Mouse (Mus musculus): ENCODE results near the gene Rps6kb2. TPM values are rescaled to one million over a fixed set of nuclear protein-coding genes. Genes with fewer than 3 reads are reported as not detected.

The Rps6kb2 gene
- total RNA-seq, 2 experiments from 2014 or later = 28.5 to 31.3 TPM

GRCm38 (mm10) chr19:4163543-4163887 is 361 bp upstream of the Rps6kb2 start:
- intact Hi-C loops (cut with DNase I; ENCODE audit: low total_unique reads) = no loop called here

GRCm38 (mm10) chr19:4159049-4159448 is 4.1 kb downstream of the Rps6kb2 start:
- intact Hi-C loops (cut with DNase I; ENCODE audit: low total_unique reads) = no loop called here
- DNase-seq = no peak

More at GRCm38 (mm10) chr19:4163543-4163887, 361 bp upstream of the Rps6kb2 start:
- no peak for DNase-seq

- intact Hi-C loops (cut with DNase I; ENCODE audit: low total_unique reads) = no loop called here
- DNase-seq = no peak
These were observed 6.4 kb downstream of the Rps6kb2 start for GRCm38 (mm10) chr19:4156771-4157170.

GRCm38 (mm10) chr19:4156073-4156579 is 7.0 kb downstream of the Rps6kb2 start:
- intact Hi-C loops (cut with DNase I; ENCODE audit: low total_unique reads) = no loop called here
- no peak for DNase-seq

- no peak for DNase-seq
- intact Hi-C loops (cut with DNase I; ENCODE audit: low total_unique reads) = no loop called here
These were observed 7.7 kb downstream of the Rps6kb2 start for GRCm38 (mm10) chr19:4155223-4156072.

- DNase-seq = no peak
- intact Hi-C loops (cut with DNase I; ENCODE audit: low total_unique reads) = no loop called here
These were observed 8.5 kb downstream of the Rps6kb2 start for GRCm38 (mm10) chr19:4154437-4155222.

- intact Hi-C loops (cut with DNase I; ENCODE audit: low total_unique reads) = no loop called here
- DNase-seq = no peak
These were observed 9.9 kb downstream of the Rps6kb2 start, which contains the start of gene Ptprcap for GRCm38 (mm10) chr19:4153232-4153654. TSS of gene Ptprcap (plus strand) at chr19:4153604.

GRCm38 (mm10) chr19:4152445-4153231 is 10.5 kb downstream of the Rps6kb2 start:
- intact Hi-C loops (cut with DNase I; ENCODE audit: low total_unique reads) = no loop called here
- DNase-seq = no peak

GRCm38 (mm10) chr19:4151898-4152297 is 11.3 kb downstream of the Rps6kb2 start:
- intact Hi-C loops (cut with DNase I; ENCODE audit: low total_unique reads) = no loop called here
- no peak for DNase-seq

- intact Hi-C loops (cut with DNase I; ENCODE audit: low total_unique reads) = no loop called here
- no peak for DNase-seq
These were observed 11.7 kb downstream of the Rps6kb2 start for GRCm38 (mm10) chr19:4151488-4151860.

GRCm38 (mm10) chr19:4150567-4151487 is 12.3 kb downstream of the Rps6kb2 start:
- intact Hi-C loops (cut with DNase I; ENCODE audit: low total_unique reads) = no loop called here
- DNase-seq = no peak

- DNase-seq = no peak
- intact Hi-C loops (cut with DNase I; ENCODE audit: low total_unique reads) = no loop called here
These were observed 13.2 kb downstream of the Rps6kb2 start for GRCm38 (mm10) chr19:4149764-4150461.

- intact Hi-C loops (cut with DNase I; ENCODE audit: low total_unique reads) = no loop called here
These were observed 13.9 kb downstream of the Rps6kb2 start for GRCm38 (mm10) chr19:4149283-4149682.

GRCm38 (mm10) chr19:4148819-4149218 is 14.3 kb downstream of the Rps6kb2 start:
- intact Hi-C loops (cut with DNase I; ENCODE audit: low total_unique reads) = no loop called here
- no peak for DNase-seq

More at GRCm38 (mm10) chr19:4149283-4149682, 13.9 kb downstream of the Rps6kb2 start:
- no peak for DNase-seq

GRCm38 (mm10) chr19:4148491-4148806 is 14.7 kb downstream of the Rps6kb2 start, which contains the start of gene Coro1b:
TSS of gene Coro1b (plus strand) at chr19:4148619.
- peak; percentile 96 for DNase-seq
- intact Hi-C loops (cut with DNase I; ENCODE audit: low total_unique reads) = no loop called here

- no peak for DNase-seq
- intact Hi-C loops (cut with DNase I; ENCODE audit: low total_unique reads) = no loop called here
These were observed 15.2 kb downstream of the Rps6kb2 start for GRCm38 (mm10) chr19:4147782-4148490.

GRCm38 (mm10) chr19:4147022-4147405 is 16.1 kb downstream of the Rps6kb2 start:
- no peak for DNase-seq
- intact Hi-C loops (cut with DNase I; ENCODE audit: low total_unique reads) = no loop called here
